Mouse (Mus musculus): ENCODE measurements at regions not wholly inside any gene's neighbourhood (a gene's known extent, or its start where the extent isn't known, plus 50 kb on each side); places are given as distances from the start of the nearest gene placed in this dataset.

GRCm38 (mm10) chr16:90666271-90666986 is 60.8 kb downstream of the Mis18a start:
- no peak for DNase-seq (ENCODE audit: low spot score)

GRCm38 (mm10) chr16:90664086-90664485 is 63.1 kb downstream of the Mis18a start:
- DNase-seq (ENCODE audit: low spot score), result no peak

GRCm38 (mm10) chr16:90658050-90658449 is 69.2 kb downstream of the Mis18a start:
- no peak for DNase-seq (ENCODE audit: low spot score)

GRCm38 (mm10) chr16:90657027-90657426 is 70.2 kb downstream of the Mis18a start:
- no peak for DNase-seq (ENCODE audit: low spot score)

GRCm38 (mm10) chr16:90656571-90657011 is 70.6 kb downstream of the Mis18a start:
- DNase-seq (ENCODE audit: low spot score), result no peak

- no peak for DNase-seq (ENCODE audit: low spot score)
Observed at GRCm38 (mm10) chr16:90654853-90655252, 72.4 kb downstream of the Mis18a start.

- no peak for DNase-seq (ENCODE audit: low spot score)
Observed at GRCm38 (mm10) chr16:90652821-90653220, 74.4 kb downstream of the Mis18a start.

- no peak for DNase-seq (ENCODE audit: low spot score)
Observed at GRCm38 (mm10) chr16:90648161-90648560, 79.0 kb downstream of the Mis18a start.

- no peak for DNase-seq (ENCODE audit: low spot score)
Observed at GRCm38 (mm10) chr16:90642671-90643070, 84.5 kb downstream of the Mis18a start.

GRCm38 (mm10) chr16:90635216-90635615 is 92.0 kb downstream of the Mis18a start:
- DNase-seq (ENCODE audit: low spot score), result no peak

- peak; percentile 35 for DNase-seq (ENCODE audit: low spot score)
Observed at GRCm38 (mm10) chr16:90629976-90630375, 97.2 kb downstream of the Mis18a start.

- DNase-seq (ENCODE audit: low spot score), result peak; percentile 72
Observed at GRCm38 (mm10) chr16:90629121-90629930, 97.9 kb downstream of the Mis18a start.

GRCm38 (mm10) chr16:90628605-90629120 is 98.5 kb downstream of the Mis18a start:
- DNase-seq (ENCODE audit: low spot score), result peak; percentile 56

GRCm38 (mm10) chr16:90626035-90626670 is 101.1 kb downstream of the Mis18a start:
- DNase-seq (ENCODE audit: low spot score), result no peak

- no peak for DNase-seq (ENCODE audit: low spot score)
Observed at GRCm38 (mm10) chr16:90625301-90626034, 101.7 kb downstream of the Mis18a start.

GRCm38 (mm10) chr16:90624039-90624625 is 103.1 kb downstream of the Mis18a start:
- peak; percentile 89 for DNase-seq (ENCODE audit: low spot score)

- DNase-seq (ENCODE audit: low spot score), result no peak
Observed at GRCm38 (mm10) chr16:90622677-90623225, 104.5 kb downstream of the Mis18a start.

GRCm38 (mm10) chr16:90621761-90622411 is 105.3 kb downstream of the Mis18a start:
- DNase-seq (ENCODE audit: low spot score), result no peak

GRCm38 (mm10) chr16:90619565-90620311 is 107.5 kb downstream of the Mis18a start:
- no peak for DNase-seq (ENCODE audit: low spot score)

GRCm38 (mm10) chr16:90615791-90616190 is 111.4 kb downstream of the Mis18a start:
- no peak for DNase-seq (ENCODE audit: low spot score)

All from MN1 (cell line).